Mouse (Mus musculus) monocyte, adult 2 months (primary cell): ENCODE measurements around the gene Sephs1.

Experiments used
- DNase-seq, 2 experiments: peaks; one replicate each; pipeline ENCODE4 v3.0.0; 2022; ENCODE audit warnings: low spot score in 2 of 2, low read depth in 1 of 2

The Sephs1 gene

DNA sequence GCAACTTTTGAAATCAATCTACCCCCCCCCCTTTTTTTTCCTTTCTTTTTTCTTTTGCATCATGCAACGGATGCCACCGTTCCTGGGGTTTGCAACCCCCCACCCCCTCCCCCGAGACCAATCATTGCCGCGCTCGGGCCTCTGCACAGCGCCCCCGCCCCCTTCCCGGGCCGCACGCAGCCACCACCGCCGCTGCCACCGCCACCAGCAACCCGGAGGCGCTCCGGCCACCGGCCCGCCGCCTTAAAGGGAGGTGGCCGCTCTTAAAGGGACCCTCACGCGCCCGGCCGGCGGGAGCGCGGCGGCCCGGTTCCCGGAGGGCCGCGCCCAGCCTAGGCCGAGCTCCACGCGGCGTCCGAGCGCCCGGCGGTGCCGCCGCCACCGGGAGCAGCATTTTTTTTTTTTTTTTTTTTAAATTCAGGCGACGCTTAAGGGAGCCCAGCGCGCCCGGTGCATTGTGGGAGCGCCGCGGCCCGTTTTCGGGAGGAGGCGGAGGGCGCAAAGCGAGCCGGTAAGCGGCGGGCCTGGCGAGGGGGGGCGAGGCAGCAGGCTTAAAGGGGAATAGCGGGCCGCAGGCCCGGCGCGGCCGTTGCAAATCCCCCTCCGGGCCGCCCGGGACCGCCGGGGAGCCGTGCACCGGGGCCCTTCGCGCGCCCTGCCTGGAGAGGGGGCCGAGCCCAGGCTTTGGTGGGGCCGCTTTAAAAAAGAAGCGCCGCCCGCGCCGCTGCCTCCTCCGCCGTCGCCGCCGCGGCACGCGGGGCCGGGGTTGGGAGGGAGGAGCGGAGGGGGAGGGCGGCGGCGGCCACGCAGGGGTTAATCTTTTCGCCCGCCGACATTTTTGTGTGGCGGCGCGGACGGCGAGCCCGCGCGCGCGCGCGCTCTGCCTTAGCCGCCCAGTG, at the start of gene Sephs1:
TSS of gene Sephs1 (plus strand) at position 215 of the 899 bp plus-strand sequence.
- peak; percentile 12 to 38 for DNase-seq

GRCm38 (mm10) chr2:4832166-4832565, 49.2 kb upstream of the Sephs1 start:
- no peak for DNase-seq

- no peak for DNase-seq
Observed at GRCm38 (mm10) chr2:4849449-4849848, 31.9 kb upstream of the Sephs1 start.

DNA sequence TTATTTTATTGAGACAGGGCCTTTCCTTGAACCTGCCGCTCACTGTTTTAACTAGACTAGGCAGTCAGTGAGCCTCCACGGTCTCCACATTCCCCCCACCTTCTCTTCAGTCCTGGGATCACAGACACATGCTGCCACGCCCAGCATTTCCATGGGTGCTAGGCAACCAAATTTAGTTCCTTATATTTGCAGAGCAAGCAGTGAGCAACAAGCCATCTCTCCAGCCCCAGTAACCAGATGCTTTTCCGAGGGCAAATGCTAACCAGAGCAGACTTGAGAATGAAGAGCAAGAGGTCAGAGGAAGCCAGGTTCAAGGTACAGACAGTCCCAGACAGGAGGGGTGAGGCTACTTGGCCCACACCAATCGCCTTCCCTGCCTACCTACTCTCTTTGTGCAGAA, 24.2 kb upstream of the Sephs1 start:
- DNase-seq, result no peak

GRCm38 (mm10) chr2:4858161-4858560, 23.2 kb upstream of the Sephs1 start:
- DNase-seq, result no peak

GRCm38 (mm10) chr2:4864008-4864816, 17.2 kb upstream of the Sephs1 start:
- DNase-seq, result peak; percentile 14 to 34

DNA sequence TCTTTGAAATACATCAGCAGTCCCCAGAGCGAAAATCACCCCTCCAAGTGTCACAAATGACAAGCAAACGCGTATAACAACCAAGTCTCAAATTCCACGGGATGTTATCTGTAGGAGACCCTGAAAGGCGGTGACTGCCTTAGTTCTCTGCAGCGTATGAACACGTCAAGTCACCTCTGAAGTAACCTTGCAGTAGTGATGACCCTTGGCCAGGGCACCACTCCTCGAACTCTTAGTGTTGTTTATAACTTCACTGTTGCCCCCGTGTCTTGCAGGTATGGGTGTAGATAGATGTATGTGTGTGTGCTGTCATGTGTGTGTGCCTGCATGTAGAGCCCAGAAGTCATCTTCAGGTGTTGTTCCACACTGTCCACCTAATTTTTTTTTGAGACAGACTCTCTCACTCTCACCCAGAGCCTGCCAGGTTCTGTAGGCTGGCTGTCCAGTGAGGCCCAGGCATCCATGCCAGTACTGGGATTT, 16.5 kb upstream of the Sephs1 start:
- no peak for DNase-seq

DNA sequence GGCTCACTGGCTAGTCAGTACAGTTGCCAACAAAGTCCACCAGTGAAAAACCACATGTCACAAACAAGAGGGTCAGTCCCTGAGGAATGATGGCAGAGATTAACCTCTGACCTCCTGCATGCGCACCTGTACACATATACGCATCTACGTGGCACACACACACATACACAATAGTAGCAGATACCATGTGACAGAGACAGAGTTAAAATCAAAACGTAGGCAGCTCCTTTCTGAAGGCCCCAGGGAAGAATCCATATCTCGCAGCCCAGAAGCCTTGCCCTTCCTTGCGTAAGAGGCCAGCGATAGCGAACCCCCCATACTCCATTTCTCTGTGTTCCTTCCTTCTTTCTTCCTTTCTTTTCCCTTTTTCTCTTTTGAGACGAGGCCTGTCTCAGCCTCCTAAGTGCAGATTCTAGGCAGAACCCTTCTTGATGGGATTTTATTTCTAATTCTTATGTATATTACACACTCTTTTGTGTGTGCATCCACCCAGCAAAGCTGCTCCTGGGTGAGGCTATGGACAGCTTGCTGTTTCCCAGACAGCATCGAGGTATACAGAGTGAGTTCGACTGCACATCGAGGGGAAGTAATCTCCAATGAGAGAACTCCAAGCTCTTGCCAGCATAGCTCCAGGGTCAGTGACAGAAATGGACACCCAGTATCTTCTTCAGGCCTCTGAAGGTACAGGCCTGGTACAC, 13.2 kb upstream of the Sephs1 start:
- DNase-seq, result no peak

GRCm38 (mm10) chr2:4872740-4873139, 8.6 kb upstream of the Sephs1 start:
- no peak for DNase-seq

DNA sequence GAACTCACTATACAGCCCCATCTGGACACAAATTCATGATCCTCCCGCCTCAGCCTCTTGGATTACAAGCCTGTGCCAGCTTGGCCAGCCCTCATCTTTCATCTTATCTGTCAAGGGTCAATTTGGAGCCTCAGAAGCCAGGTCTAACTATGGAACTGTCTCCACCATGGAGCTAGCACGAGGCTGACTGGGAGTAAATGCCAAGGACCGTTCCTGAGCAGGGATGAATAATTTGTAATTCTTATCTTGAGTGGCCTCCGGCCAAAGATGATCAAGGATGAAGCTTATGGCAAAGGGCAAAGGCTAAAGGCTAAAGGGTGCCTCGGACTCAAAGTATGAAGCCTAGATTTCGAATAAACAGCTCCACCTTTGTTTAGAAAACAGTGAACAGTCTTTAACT, 8.0 kb upstream of the Sephs1 start:
- no peak for DNase-seq

GRCm38 (mm10) chr2:4875090-4875489, 6.3 kb upstream of the Sephs1 start:
- DNase-seq, result no peak

- DNase-seq, result no peak
Observed at GRCm38 (mm10) chr2:4876131-4876530, 5.2 kb upstream of the Sephs1 start.

DNA sequence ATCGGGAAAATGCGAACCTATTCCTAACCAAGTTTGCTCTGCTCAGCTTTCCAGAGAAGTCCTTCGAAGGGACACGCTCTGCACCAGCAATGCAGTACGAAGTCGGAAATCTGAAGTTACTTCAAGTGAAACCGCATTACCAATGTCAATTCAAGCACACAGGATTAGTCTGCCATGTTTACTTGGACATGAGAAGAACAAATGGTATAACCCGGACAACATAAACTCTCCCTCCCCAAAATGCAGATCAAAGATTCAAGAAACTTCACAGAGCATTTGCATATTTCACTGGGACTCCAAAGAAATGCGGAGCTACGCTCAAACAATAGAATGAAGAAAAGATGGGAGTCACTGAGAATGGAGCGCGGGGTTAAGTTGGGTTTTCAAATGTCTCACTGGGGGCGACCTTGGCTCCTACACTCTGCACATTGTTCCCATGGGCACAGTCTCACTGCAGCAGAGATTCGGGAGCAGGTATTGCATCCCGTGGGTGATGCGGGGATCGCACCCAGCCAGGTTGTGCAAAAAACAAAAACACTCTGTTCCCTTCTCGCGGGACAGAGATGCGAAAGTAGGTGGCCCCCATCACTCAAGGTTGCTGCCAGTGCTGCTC, 521 bp upstream of the Sephs1 start:
- no peak for DNase-seq

DNA sequence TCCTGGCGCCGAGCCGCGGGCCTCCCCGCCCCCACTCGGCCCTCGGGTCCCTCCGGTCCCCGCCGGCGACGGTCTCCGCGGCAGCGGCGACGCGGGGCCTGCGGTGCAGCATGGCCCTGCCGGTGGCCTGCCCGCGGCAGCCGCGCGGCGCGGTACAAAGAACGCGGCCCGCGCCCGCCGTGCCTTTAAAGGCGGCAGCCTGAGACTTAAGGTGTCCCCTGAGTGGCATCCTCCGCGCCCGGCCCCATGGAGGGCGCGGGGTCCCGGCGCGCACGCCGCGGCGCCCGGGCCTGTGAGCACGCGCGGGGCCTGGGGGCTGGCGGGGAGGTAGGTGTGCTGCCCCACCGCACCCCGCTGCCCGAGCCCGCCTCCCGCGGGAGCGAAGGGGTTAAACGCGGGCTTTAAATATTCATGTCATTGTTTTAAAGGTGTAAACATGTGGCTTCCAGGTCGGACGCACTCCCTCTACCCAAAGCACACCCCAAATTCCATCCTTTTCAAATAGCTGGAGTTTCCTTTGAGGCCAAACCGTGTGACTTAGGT, 956 bp downstream of the Sephs1 start:
- peak; percentile 1 to 10 for DNase-seq

DNA sequence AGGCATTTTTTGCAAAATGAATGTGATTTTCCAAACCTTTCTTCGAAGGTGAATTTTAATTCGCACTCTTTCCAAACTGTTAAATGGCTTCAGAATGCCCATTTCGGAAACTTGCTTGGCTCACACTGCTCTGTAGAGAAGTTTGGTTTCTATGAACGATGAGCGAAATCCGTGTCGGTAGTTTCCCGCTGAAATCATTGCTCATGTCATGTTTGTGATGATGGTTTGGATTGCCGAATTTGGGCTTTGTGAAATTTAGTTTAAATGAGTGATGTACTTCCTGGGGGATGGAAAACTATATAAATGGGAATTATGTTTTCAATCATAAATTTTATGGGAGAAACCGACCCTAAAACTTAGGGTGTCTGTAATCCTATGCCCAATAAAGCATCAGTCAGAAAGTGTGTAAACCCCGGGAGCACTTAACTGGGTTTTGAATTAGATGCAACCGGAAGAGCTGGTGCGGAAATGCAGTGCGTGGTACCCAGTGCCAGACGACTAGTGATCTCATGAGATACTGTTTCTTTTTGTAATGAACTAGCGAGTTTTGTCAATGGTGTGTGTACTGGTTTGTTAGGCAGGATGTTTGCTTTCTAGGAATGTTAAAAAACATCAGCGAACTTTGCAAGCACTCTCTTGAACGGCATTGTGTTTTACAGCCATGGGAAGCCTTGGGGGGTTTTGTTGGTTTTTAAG, 1.8 kb downstream of the Sephs1 start:
- no peak for DNase-seq

- no peak for DNase-seq
Observed at GRCm38 (mm10) chr2:4886896-4887295, 5.5 kb downstream of the Sephs1 start.

GRCm38 (mm10) chr2:4895598-4895997, 14.2 kb downstream of the Sephs1 start:
- no peak for DNase-seq

DNA sequence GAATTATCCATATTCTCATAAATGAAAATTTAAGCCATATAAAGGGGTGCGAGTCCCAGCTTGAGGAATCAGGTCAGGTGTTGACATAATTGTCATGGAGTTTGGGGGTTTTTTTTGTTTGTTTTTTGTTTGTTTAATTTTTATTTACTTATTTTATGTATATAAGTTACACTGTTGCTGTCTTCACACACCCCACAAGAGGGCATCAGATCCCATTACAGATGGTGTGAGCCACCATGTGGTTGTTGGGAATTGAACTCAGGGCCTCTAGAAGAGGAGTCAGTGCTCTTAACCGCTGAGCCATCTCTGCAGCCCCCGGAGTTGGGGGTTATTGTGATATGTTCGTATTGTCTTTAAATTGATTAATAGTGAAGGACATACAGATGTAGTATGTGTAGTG, 15.6 kb downstream of the Sephs1 start:
- DNase-seq, result no peak

DNA sequence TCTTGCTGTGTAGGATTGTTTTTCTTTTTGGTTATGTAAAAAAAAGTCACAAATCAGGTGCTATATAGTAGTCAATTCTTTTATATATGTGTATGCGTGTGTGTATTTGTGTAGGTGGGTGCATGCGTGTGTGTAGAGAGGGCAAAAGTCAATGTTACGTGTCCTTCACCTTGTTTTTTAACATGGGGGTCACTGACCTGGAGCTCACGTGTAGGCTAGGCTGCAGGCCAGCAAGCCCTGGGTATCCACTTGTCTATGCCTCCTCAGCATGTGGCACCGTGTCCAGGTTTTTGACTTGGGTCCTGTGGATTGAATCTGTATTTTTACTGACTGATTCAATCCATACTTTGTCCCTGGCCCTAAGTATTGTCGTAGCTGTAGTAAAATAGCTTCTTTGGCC, 19.3 kb downstream of the Sephs1 start:
- DNase-seq, result no peak

- DNase-seq, result no peak
Observed at GRCm38 (mm10) chr2:4902346-4902745, 21.0 kb downstream of the Sephs1 start.
